Mouse (Mus musculus): ENCODE data around the gene Krt39.

The Krt39 gene

GRCm38 (mm10) chr11:99521288-99521860 lies at the start of gene Krt39:
Gene Krt39 (minus strand): TSS chr11:99521338.
- DNase-seq = no peak

- DNase-seq = no peak
Observed at GRCm38 (mm10) chr11:99566530-99566929, 45.4 kb upstream of the Krt39 start, which contains the start of gene Krtap3-1. Gene Krtap3-1 (minus strand): TSS chr11:99566630.

- DNase-seq = no peak
Observed at GRCm38 (mm10) chr11:99562580-99562979, 41.4 kb upstream of the Krt39 start.

GRCm38 (mm10) chr11:99559366-99559765 lies 38.2 kb upstream of the Krt39 start, which contains the start of gene Gm11939:
Gene Gm11939 (minus strand): TSS chr11:99559466.
- DNase-seq = no peak

GRCm38 (mm10) chr11:99557976-99558745 lies 37.0 kb upstream of the Krt39 start:
- no peak for DNase-seq

GRCm38 (mm10) chr11:99556753-99557152 lies 35.6 kb upstream of the Krt39 start, which contains the start of gene Krtap3-2:
Gene Krtap3-2 (minus strand): TSS chr11:99556853.
- DNase-seq = no peak

- no peak for DNase-seq
Observed at GRCm38 (mm10) chr11:99556195-99556594, 35.1 kb upstream of the Krt39 start.

- no peak for DNase-seq
Observed at GRCm38 (mm10) chr11:99550765-99551164, 29.6 kb upstream of the Krt39 start, which contains the start of gene Krtap3-3. Gene Krtap3-3 (minus strand): TSS chr11:99550865.

- no peak for DNase-seq
Observed at GRCm38 (mm10) chr11:99547892-99548291, 26.8 kb upstream of the Krt39 start.

- no peak for DNase-seq
Observed at GRCm38 (mm10) chr11:99539721-99540120, 18.6 kb upstream of the Krt39 start.

GRCm38 (mm10) chr11:99514098-99514497 lies 7.0 kb downstream of the Krt39 start:
- no peak for DNase-seq

GRCm38 (mm10) chr11:99500095-99500805 lies 20.9 kb downstream of the Krt39 start:
- no peak for DNase-seq

GRCm38 (mm10) chr11:99496460-99496859 lies 24.7 kb downstream of the Krt39 start:
- no peak for DNase-seq

- DNase-seq = no peak
Observed at GRCm38 (mm10) chr11:99494741-99495140, 26.4 kb downstream of the Krt39 start.

GRCm38 (mm10) chr11:99493574-99493850 lies 27.6 kb downstream of the Krt39 start:
- DNase-seq = no peak

- peak in 1 of 2 experiments; percentile 3 for DNase-seq
Observed at GRCm38 (mm10) chr11:99492733-99493573, 28.2 kb downstream of the Krt39 start, which contains the start of gene Krt23. Gene Krt23 (minus strand): TSS chr11:99493137.

GRCm38 (mm10) chr11:99491040-99491439 lies 30.1 kb downstream of the Krt39 start:
- no peak for DNase-seq

GRCm38 (mm10) chr11:99490624-99491023 lies 30.5 kb downstream of the Krt39 start:
- DNase-seq = no peak

- DNase-seq = no peak
Observed at GRCm38 (mm10) chr11:99489233-99489632, 31.9 kb downstream of the Krt39 start.

GRCm38 (mm10) chr11:99474981-99475380 lies 46.2 kb downstream of the Krt39 start:
- DNase-seq = no peak

GRCm38 (mm10) chr11:99473433-99473832 lies 47.7 kb downstream of the Krt39 start:
- DNase-seq = no peak

GRCm38 (mm10) chr11:99472405-99472804 lies 48.7 kb downstream of the Krt39 start:
- DNase-seq = no peak

- DNase-seq = no peak
Observed at GRCm38 (mm10) chr11:99471946-99472345, 49.2 kb downstream of the Krt39 start.
